Mouse (Mus musculus) testis, adult 2 months (tissue): ENCODE results near the gene Nprl3. TPM values are rescaled to one million over a fixed set of nuclear protein-coding genes. Genes with fewer than 3 reads are reported as not detected.

Experiments
- H3K27ac ChIP-seq: fragments of 200-500 bp; 2 replicates; pipeline ENCODE4 v1.5.1; 2012; ENCODE audit warnings: low read depth, low read length; ENCODE audit not compliant: control insufficient read depth, insufficient read depth
- H3K27me3 ChIP-seq: fragments of 200-500 bp; 2 replicates; pipeline ENCODE4 v1.6.1; 2012; ENCODE audit warnings: mild to moderate bottlenecking, low read length, moderate library complexity; ENCODE audit not compliant: control insufficient read depth, insufficient read depth
- H3K36me3 ChIP-seq: fragments of 200-500 bp; 2 replicates; pipeline ENCODE4 v1.6.1; 2012; ENCODE audit warnings: mild to moderate bottlenecking, low read length; ENCODE audit not compliant: control insufficient read depth, insufficient read depth
- H3K4me1 ChIP-seq: fragments of 200-500 bp; 2 replicates; pipeline ENCODE4 v1.6.1; 2012; ENCODE audit warnings: low read length; ENCODE audit not compliant: control insufficient read depth, insufficient read depth
- H3K4me3 ChIP-seq: fragments of 200-500 bp; 2 replicates; pipeline ENCODE4 v1.5.1; 2012; ENCODE audit warnings: low read depth, mild to moderate bottlenecking, low read length, moderate library complexity, mixed read lengths; ENCODE audit not compliant: control insufficient read depth
- CTCF ChIP-seq: fragments of 200-500 bp; IDR thresholded peaks from 2 replicates; pipeline ENCODE4 v1.5.1; 2012; ENCODE audit warnings: low read depth, mild to moderate bottlenecking, inconsistent platforms, low read length, moderate library complexity; ENCODE audit not compliant: control insufficient read depth, insufficient read depth, insufficient replicate concordance
- POLR2A ChIP-seq: fragments of 200-500 bp; IDR thresholded peaks from 2 replicates; pipeline ENCODE4 v1.6.1; 2012; ENCODE audit warnings: low read depth, mild to moderate bottlenecking, inconsistent platforms, low read length, moderate library complexity; ENCODE audit not compliant: control insufficient read depth
- polyA plus RNA-seq: library from polyadenylated mRNA; depleted of rRNA; stranded (reverse); fragments of >200 nt; gene quantifications from 2 replicates; pipeline ENCODE4 v1.2.3, GENCODE M21; 2012

Gene Nprl3
- polyA plus RNA-seq, 1 experiment, result 61.4 TPM

GRCm38 (mm10) chr11:32266194-32266593, 1.3 kb downstream of the Nprl3 start:
- peaks cover 4% of the 10 kb centered on the region for H3K4me1 ChIP-seq
- no peaks in the 10 kb centered on the region for H3K27me3 ChIP-seq
- TF ChIP-seq POLR2A (no peak), CTCF (no peak)
- no peak overlapping the region for H3K27ac ChIP-seq
- no peaks in the 10 kb centered on the region for H3K36me3 ChIP-seq
- H3K4me3 ChIP-seq, result no peak overlapping the region

DNA sequence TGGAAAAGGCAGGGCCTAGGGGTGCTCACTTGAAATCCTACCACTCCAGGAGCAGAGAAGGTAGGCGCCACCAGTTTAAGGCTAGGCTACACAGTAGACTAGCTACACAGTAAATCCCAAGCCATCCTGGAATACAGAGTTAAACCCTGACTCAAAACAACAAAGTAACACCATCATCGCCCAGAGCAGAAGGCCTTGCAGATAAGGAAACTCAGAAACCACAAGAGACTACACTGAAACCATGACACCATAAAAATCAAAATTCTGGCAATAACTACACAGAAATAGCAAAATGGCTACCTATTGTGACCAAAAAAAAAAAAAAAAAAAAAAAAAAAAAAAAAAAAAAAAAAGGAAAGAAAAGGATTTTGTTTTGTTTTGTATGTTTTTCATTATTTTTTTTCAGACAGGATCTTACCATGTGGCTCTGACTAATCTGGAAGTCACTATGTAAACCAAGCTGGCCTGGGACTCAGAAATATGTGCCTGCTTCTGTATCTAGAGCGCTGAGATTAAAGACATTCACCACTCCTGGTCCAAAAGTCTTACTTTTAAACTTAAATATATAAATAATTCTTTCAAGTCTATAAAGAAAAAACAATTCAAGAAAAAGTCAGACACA, 2.3 kb downstream of the Nprl3 start:
- Histone ChIP-seq H3K4me3 (no peak overlapping the region), H3K36me3 (no peaks in the 10 kb centered on the region), H3K27me3 (no peaks in the 10 kb centered on the region), H3K27ac (no peak overlapping the region), H3K4me1 (peaks cover 4% of the 10 kb centered on the region)
- TF ChIP-seq POLR2A, result no peak
- no peak for TF ChIP-seq CTCF

DNA sequence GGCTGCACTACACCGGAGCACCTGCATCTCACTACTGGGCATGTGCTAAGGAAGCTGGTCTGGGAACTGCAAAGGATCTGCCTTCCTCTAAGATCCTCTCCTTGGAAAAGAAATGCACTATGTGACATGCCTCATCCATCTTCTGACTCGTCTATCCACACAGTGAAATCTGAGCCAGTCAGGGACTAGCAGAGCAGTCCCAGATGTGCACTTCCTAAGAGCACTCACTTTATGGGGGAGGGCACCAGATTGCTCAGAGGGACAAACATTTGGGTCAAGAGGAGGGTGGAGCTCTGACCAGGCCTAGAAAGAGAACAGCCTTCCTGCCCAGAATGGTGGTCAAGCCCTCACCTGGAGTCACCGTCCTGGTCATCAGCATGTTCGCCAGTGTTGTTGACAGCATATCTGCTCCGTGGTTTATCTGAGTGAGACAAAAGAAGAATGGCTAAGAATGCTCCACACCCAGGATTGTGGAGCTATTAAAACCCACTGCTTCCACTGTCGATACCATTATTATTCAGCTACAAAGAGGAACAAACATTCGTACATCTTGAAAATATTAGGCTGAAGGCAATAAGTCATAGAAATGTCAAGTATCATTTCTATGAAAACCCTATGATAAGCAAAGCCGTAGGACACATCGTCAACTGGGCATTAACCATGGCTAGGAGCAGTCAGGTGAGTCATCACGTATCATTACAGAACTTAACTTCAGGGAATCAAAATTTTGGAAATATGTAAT, 4.7 kb downstream of the Nprl3 start:
- TF ChIP-seq POLR2A, result no peak
- TF ChIP-seq CTCF, result no peak
- no peaks in the 10 kb centered on the region for H3K27me3 ChIP-seq
- H3K27ac ChIP-seq, result no peak overlapping the region
- H3K4me3 ChIP-seq, result no peak overlapping the region
- H3K36me3 ChIP-seq, result no peaks in the 10 kb centered on the region
- peaks cover under 1% of the 10 kb centered on the region; the same call in 1 of the 2 replicates for H3K4me1 ChIP-seq

GRCm38 (mm10) chr11:32256566-32256965, 10.9 kb downstream of the Nprl3 start:
- Histone ChIP-seq H3K27ac (no peak overlapping the region), H3K4me3 (no peak overlapping the region), H3K36me3 (no peaks in the 10 kb centered on the region), H3K4me1 (no peaks in the 10 kb centered on the region), H3K27me3 (no peaks in the 10 kb centered on the region)
- TF ChIP-seq CTCF, result no peak
- no peak for TF ChIP-seq POLR2A

GRCm38 (mm10) chr11:32256146-32256545, 11.4 kb downstream of the Nprl3 start:
- Histone ChIP-seq H3K27me3 (no peaks in the 10 kb centered on the region), H3K36me3 (no peaks in the 10 kb centered on the region), H3K27ac (no peak overlapping the region), H3K4me3 (no peak overlapping the region), H3K4me1 (no peaks in the 10 kb centered on the region)
- TF ChIP-seq POLR2A, result no peak
- TF ChIP-seq CTCF, result no peak

GRCm38 (mm10) chr11:32253121-32253520, 14.4 kb downstream of the Nprl3 start:
- Histone ChIP-seq H3K27me3 (no peaks in the 10 kb centered on the region), H3K4me1 (no peaks in the 10 kb centered on the region), H3K27ac (no peak overlapping the region), H3K36me3 (no peaks in the 10 kb centered on the region; the same call in 1 of the 2 replicates), H3K4me3 (no peak overlapping the region)
- TF ChIP-seq POLR2A (no peak), CTCF (no peak)

DNA sequence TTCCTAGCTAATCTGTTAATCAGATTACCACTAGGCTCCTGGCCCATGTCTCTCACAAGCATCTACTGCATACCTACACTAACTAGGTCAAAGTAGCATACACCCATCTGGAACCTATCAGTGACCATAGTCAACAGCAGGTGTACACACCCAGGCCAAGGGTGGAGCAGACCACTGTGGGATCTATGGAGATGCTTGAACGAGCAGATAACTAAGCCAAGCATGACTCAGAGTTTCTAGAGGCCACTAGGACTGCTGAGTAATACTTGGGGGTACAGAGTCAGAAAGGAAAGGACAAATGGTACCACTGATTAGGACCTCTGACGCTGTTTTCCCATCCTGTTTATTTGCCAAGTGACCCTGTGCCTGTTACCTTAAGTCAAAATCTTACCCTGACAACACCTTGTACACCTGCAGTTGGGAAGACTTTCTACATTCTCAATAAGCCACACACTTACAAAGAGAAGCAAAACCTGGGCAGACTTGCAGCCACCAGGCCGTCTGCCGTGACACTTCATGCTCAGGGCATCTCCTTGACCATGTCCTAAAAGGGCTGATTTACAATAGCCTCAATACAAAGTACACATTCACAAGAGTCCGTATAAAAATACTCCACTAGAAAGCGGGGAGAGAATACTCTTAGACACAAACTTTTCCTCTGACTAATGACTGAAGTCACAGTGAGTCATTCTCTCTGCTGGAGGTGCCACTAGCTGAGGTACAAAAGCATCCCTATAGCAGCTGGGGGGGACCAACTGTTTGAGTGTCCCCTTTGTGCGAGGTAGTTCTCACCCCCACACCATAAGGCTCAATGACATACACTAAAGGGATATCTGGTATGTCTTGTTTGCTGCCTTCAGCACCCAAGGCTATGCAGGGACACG, 16.4 kb downstream of the Nprl3 start:
- H3K36me3 ChIP-seq, result no peaks in the 10 kb centered on the region; the same call in 1 of the 2 replicates
- no peak overlapping the region for H3K27ac ChIP-seq
- no peak for TF ChIP-seq CTCF
- TF ChIP-seq POLR2A, result no peak
- H3K4me1 ChIP-seq, result no peaks in the 10 kb centered on the region
- H3K4me3 ChIP-seq, result no peak overlapping the region
- no peaks in the 10 kb centered on the region for H3K27me3 ChIP-seq
